Mouse (Mus musculus) forebrain, postnatal 0 days (tissue): ENCODE data around the gene Cmtm1. TPM values are rescaled to one million over a fixed set of nuclear protein-coding genes. Genes with fewer than 3 reads are reported as not detected.

ENCODE experiments used
- ATAC-seq: fragments of 200-750 bp; cut with Nextera tagmentation; 2 replicates; pipeline ENCODE4 v1.8.0; 2017; ENCODE audit warnings: mild to moderate bottlenecking, moderate library complexity
- DNase-seq: peaks from one replicate; pipeline ENCODE4 v3.0.0-alpha.2; 2015
- H3K27ac ChIP-seq: fragments of 300-500 bp; sonication (generic); 2 replicates; pipeline ENCODE4 v1.5.1; 2014; ENCODE audit warnings: low read depth, mild to moderate bottlenecking, antibody characterized with exemption, low read length, moderate library complexity, mixed read lengths
- H3K27me3 ChIP-seq: fragments of 300-500 bp; sonication (generic); 2 replicates; pipeline ENCODE4 v1.6.1; 2014; ENCODE audit warnings: mild to moderate bottlenecking, low read length, mixed read lengths; ENCODE audit not compliant: insufficient read depth
- H3K36me3 ChIP-seq: fragments of 300-500 bp; sonication (generic); 2 replicates; pipeline ENCODE4 v1.6.1; 2014; ENCODE audit warnings: mild to moderate bottlenecking, moderate library complexity; ENCODE audit not compliant: insufficient read depth
- H3K4me1 ChIP-seq: fragments of 300-500 bp; sonication (generic); 2 replicates; pipeline ENCODE4 v1.6.1; 2014; ENCODE audit warnings: antibody characterized with exemption; ENCODE audit not compliant: insufficient read depth
- H3K4me2 ChIP-seq: fragments of 300-500 bp; sonication (generic); 2 replicates; pipeline ENCODE4 v1.6.1; 2014; ENCODE audit warnings: low read depth, mild to moderate bottlenecking, moderate library complexity
- H3K4me3 ChIP-seq: fragments of 300-500 bp; sonication (generic); 2 replicates; pipeline ENCODE4 v1.5.1; 2014; ENCODE audit warnings: low read depth, low read length, mixed read lengths
- H3K9ac ChIP-seq: fragments of 300-500 bp; sonication (generic); 2 replicates; pipeline ENCODE4 v1.6.1; 2014; ENCODE audit warnings: mild to moderate bottlenecking
- H3K9me3 ChIP-seq: fragments of 300-500 bp; sonication (generic); 2 replicates; pipeline ENCODE4 v1.6.1; 2016; ENCODE audit warnings: low read length
- CTCF ChIP-seq: sonication (generic); IDR thresholded peaks from 2 replicates; pipeline ENCODE4 v1.5.1; 2016; ENCODE audit warnings: antibody characterized with exemption, control low read depth, low read depth
- WGBS: fragments of 180-500 bp; shearing (Covaris S2); extraction: QIAGEN DNeasy Blood & Tissue Kit; methylation state at CpG from one replicate; pipeline ENCODE4 v1.1.7; 2014; 5-methylcytosine and 5-hydroxymethylcytosine counted together
- polyA plus RNA-seq: library from polyadenylated mRNA; unstranded; fragments of >200 nt; fragmentation: Nextera tagmentation; extraction: Ambion mirVana; gene quantifications from 2 replicates; pipeline ENCODE4 v1.2.1, GENCODE M21; 2015
- total RNA-seq: library from RNA; depleted of rRNA; stranded (reverse); fragments of >200 nt; gene quantifications from 2 replicates; pipeline ENCODE4 v1.2.3, GENCODE M21; 2014

Gene Cmtm1
- total and polyA plus RNA-seq, 2 experiments from 2014 or later = not detected

DNA sequence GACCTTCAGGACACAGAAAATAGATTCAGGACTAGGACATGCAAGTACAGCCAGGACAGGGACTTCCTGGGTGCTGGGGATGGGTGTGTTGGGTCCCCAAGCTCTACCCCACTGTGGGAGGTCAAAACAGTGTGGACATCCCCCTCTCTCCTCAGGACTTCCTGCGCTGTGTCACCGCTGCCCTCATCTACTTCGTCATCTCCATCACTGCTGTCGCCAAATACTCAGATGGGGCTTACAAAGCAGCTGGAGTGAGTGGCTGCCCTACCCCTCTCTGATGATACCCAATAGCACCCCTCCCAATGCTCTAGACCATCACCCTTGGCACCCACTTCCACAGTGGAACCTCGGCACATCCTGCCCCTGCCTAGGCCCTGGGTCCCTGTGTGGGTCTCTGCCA lies 34.7 kb upstream of the Cmtm1 start:
- no peak for ATAC-seq
- TF ChIP-seq CTCF = no peak
- Histone ChIP-seq H3K4me2 (no peak overlapping the region), H3K9me3 (no peaks in the 10 kb centered on the region), H3K27me3 (no peaks in the 10 kb centered on the region), H3K9ac (no peak overlapping the region), H3K4me1 (no peaks in the 10 kb centered on the region), H3K36me3 (peaks cover 11% of the 10 kb centered on the region), H3K27ac (no peak overlapping the region), H3K4me3 (no peak overlapping the region)
- 87% methylated on average over 5 of the region's 5 CpGs for WGBS
- no peak for DNase-seq

DNA sequence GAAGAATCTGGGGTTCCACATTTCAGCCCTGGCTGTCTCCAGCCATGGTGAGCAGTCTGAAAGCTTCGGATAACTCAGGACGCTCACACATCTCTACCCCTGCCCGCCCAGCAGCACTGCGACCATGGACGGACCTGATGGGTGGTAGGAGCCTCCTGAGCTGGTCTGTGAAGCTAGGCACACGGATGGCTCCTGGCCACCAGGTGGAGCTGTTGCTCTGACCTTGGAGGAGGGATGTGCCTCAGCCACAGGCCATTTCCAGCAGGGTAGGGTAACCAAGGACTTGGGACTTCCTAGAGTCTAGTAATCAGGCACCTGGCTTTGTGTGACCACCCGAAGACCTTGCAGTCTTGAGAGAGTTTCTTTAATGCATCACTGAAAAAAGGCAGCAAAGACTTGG lies 34.0 kb upstream of the Cmtm1 start:
- ATAC-seq = peak; percentile 60
- peak; percentile 86 for DNase-seq
- Histone ChIP-seq H3K4me1 (no peaks in the 10 kb centered on the region), H3K27ac (no peak overlapping the region), H3K36me3 (peaks cover 11% of the 10 kb centered on the region), H3K9ac (no peak overlapping the region), H3K27me3 (no peaks in the 10 kb centered on the region), H3K4me3 (no peak overlapping the region), H3K9me3 (no peaks in the 10 kb centered on the region), H3K4me2 (no peak overlapping the region)
- WGBS = 11% methylated on average over 7 of the region's 7 CpGs
- peak; percentile 95 for TF ChIP-seq CTCF

DNA sequence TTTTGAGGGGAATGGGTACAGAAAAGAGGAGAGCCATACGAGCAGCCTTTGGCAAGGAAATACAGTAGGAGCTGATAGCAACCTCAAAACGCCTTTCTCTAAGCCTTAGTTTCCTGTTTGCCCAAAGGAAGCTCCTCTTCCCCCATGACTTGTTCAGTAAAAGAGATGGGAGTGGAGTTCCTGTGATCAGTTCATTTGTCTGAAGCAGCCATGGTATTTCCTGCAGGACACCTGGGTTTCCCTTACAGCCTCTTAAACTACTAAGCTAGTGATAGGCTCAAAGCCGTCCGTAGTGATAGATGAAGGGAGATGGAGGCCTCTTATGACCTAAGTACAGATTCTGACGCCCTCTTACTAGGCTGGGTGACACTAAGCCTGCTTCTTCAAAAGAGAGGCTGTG lies 32.5 kb upstream of the Cmtm1 start:
- DNase-seq = no peak
- no peak overlapping the region for H3K27ac ChIP-seq
- ATAC-seq = no peak
- H3K4me3 ChIP-seq = no peak overlapping the region
- no peak for TF ChIP-seq CTCF
- no peaks in the 10 kb centered on the region for H3K27me3 ChIP-seq
- peaks cover under 1% of the 10 kb centered on the region for H3K36me3 ChIP-seq
- no peaks in the 10 kb centered on the region for H3K4me1 ChIP-seq
- H3K9ac ChIP-seq = no peak overlapping the region
- no peaks in the 10 kb centered on the region for H3K9me3 ChIP-seq
- no peak overlapping the region for H3K4me2 ChIP-seq
- 78% methylated on average over 5 of the region's 5 CpGs for WGBS

DNA sequence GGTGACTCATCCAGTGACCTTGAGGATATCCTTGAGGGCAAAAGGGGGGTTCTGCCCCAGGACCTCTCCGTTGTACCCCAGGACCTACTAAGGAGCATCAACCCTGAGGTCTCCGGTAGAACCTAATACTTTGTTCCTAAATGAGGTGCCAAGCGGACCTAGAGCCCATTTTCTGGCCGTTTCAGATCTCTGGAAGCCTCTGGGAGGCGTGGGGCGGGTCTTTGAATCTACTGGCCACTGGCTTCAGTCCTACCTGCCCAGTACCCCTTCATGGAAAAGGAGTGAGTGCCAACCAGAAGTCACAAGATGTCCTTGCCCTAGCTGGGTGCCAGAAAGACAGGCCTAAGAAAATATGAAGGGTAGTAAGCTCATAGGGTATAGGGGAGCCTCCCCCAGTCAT lies 31.7 kb upstream of the Cmtm1 start:
- no peak for TF ChIP-seq CTCF
- no peak for ATAC-seq
- 50% methylated on average over 6 of the region's 6 CpGs for WGBS
- DNase-seq = no peak
- no peaks in the 10 kb centered on the region; the same call in none of the 2 replicates for H3K36me3 ChIP-seq
- H3K9ac ChIP-seq = no peak overlapping the region
- no peak overlapping the region for H3K27ac ChIP-seq
- H3K4me2 ChIP-seq = peak overlapping the region; percentile 96
- H3K4me3 ChIP-seq = peak overlapping the region; percentile 59
- no peaks in the 10 kb centered on the region for H3K27me3 ChIP-seq
- no peaks in the 10 kb centered on the region for H3K9me3 ChIP-seq
- H3K4me1 ChIP-seq = no peaks in the 10 kb centered on the region

DNA sequence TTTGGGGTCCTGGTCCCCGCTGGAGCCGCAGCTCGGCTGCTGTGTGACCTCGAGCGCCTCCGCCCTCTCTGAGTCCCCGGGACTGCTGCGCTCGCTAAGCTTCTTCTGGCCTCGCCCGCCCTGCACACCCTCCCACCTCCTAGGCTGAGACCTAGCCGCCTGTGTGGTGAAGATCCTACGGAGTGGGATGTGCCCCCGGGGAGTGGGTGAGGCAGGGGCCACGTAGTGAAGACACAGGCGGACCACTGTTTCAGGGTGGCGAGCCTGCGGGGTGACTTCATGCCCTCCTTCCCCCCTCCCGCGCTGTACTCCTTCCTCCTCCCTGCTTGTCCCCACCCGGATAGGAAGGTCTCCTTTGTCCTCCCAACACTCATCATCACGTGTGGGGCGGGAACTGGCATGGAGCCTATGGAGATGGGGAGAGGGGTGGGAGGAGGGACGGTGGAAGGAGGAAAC lies 31.2 kb upstream of the Cmtm1 start:
- Histone ChIP-seq H3K36me3 (no peaks in the 10 kb centered on the region; the same call in 1 of the 2 replicates), H3K4me1 (no peaks in the 10 kb centered on the region), H3K4me3 (peak overlapping the region; percentile 59), H3K4me2 (peak overlapping the region; percentile 96), H3K27ac (peak overlapping the region; percentile 71), H3K9me3 (no peaks in the 10 kb centered on the region), H3K9ac (peak overlapping the region; percentile 73), H3K27me3 (no peaks in the 10 kb centered on the region)
- DNase-seq (peak; percentile 80), ATAC-seq (peak; percentile 63)
- 4% methylated on average over 24 of the region's 24 CpGs for WGBS
- no peak for TF ChIP-seq CTCF

DNA sequence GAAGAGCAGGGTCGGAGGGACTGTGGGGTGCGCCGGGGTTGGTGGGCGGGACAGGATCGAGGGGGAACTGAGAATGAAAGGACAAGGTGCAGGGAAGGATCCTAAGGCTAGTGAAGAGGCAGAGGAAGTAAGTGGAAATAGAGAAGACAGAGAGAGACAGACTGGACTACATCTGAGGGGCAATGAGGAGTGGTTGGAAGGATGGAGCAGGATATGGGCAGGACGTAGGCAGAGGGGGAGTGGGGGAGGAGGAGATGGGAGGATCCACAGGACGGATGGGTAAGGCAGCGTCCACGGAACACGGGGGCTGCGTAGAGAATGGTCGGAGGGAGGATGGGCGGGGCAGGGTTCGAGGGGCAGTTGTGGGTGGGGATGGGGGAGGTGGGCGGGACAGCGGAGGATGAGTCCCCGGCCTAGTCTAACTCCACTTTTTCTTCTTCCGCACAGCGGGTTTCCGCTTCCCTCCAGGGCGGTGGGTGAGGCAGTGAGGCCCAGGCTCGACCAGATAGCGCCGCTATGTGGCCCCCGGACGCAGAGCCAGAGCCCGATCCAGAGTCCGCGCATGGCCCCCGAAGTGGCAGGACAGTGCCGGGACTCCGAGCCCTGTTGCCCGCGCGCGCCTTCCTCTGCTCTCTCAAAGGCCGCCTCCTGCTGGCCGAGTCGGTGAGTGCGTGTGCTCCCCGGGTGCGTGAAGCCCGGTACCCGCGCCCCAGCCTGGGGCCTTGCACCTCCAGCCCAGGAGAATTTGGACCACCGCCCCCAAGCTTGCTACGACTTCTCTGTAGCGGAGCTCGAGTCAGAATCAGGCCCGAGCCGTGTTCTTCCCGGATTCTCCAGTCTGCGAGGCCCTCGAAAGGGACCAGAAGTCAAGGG lies 30.5 kb upstream of the Cmtm1 start:
- Histone ChIP-seq H3K9me3 (no peaks in the 10 kb centered on the region), H3K4me3 (peak overlapping the region; percentile 59), H3K27me3 (no peaks in the 10 kb centered on the region), H3K9ac (peak overlapping the region; percentile 73), H3K36me3 (no peaks in the 10 kb centered on the region; the same call in 1 of the 2 replicates), H3K4me1 (no peaks in the 10 kb centered on the region), H3K27ac (peak overlapping the region; percentile 71), H3K4me2 (peak overlapping the region; percentile 96)
- peak; percentile 71 for DNase-seq
- peak; percentile 79 for ATAC-seq
- TF ChIP-seq CTCF = peak; percentile 76
- 1% methylated on average over 54 of the region's 54 CpGs for WGBS

DNA sequence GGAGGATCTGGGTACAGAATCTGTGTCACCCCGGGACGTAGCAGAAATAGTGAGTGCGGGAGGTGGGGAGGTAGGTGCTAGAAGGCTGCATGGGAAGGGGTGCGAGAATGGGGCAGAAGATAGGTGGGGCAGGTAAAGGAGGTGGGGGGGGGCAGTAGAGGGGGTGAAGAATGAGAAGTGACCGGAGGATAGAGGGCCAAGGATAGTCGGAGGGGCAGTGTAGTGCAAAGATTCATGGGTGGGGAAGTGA lies 30.0 kb upstream of the Cmtm1 start:
- Histone ChIP-seq H3K4me3 (peak overlapping the region; percentile 59), H3K9ac (peak overlapping the region; percentile 73), H3K36me3 (no peaks in the 10 kb centered on the region), H3K9me3 (no peaks in the 10 kb centered on the region), H3K27ac (peak overlapping the region; percentile 45; the same call in 1 of the 2 replicates), H3K4me1 (no peaks in the 10 kb centered on the region), H3K27me3 (no peaks in the 10 kb centered on the region), H3K4me2 (peak overlapping the region; percentile 96)
- ATAC-seq (no peak), DNase-seq (no peak)
- WGBS = 1% methylated on average over 6 of the region's 6 CpGs
- no peak for TF ChIP-seq CTCF
